Mouse (Mus musculus): Measurements from ENCODE around the gene 1700037C18Rik. TPM values are rescaled to one million over a fixed set of nuclear protein-coding genes. Genes with fewer than 3 reads are reported as not detected.
"Not testable (repeated sequence)": the region's sequence is repeated elsewhere in the genome, so short reads cannot be mapped to it uniquely, and the experiment has no call there.

The 1700037C18Rik gene
- polyA plus RNA-seq, 2 experiments = 1.4 to 2.4 TPM

- Histone ChIP-seq H3K4me1 (replicated peaks; ENCODE audit: control insufficient read depth in 2 of 2, insufficient read depth in 2 of 2, low read length in 1 of 2) (no peaks in the 10 kb centered on the region), H3K9me3 (ENCODE audit: control insufficient read depth, low read length) (no peaks in the 10 kb centered on the region), H3K4me3 (ENCODE audit: insufficient read depth in 1 of 2, low read depth in 2 of 2, low read length in 2 of 2) (no peak overlapping the region), H3K27me3 (ENCODE audit: control insufficient read depth, insufficient read depth, low read length) (no peaks in the 10 kb centered on the region), H3K9ac (replicated peaks) (no peak overlapping the region), H3K36me3 (replicated peaks; ENCODE audit: control insufficient read depth, insufficient read depth, low read depth) (no peaks in the 10 kb centered on the region; the same call in 1 of the 2 replicates), H3K27ac (no peak overlapping the region), H3K4me2 (ENCODE audit: low read depth) (no peak overlapping the region)
- TF ChIP-seq CTCF (IDR thresholded peaks at IDR 0.05; ENCODE audit: low read depth) (no peak), EP300 (IDR thresholded peaks at IDR 0.05; ENCODE audit: low read depth) (no peak)
- 39% methylated on average over 4 of the region's 4 CpGs for WGBS (ENCODE audit: insufficient replicate concordance)
- DNase-seq (ENCODE audit: low read depth in 3 of 3, low spot score in 3 of 3) = no peak
- no peak for ATAC-seq (ENCODE audit: insufficient read depth)
These were observed 49.2 kb downstream of the 1700037C18Rik start for GRCm38 (mm10) chr16:3859254-3859653.

GRCm38 (mm10) chr16:3855776-3856175 is 52.7 kb downstream of the 1700037C18Rik start:
- ATAC-seq (ENCODE audit: insufficient read depth) (no peak), DNase-seq (ENCODE audit: low read depth in 3 of 3, low spot score in 3 of 3) (no peak)
- TF ChIP-seq EP300 (IDR thresholded peaks at IDR 0.05; ENCODE audit: low read depth) = no peak
- no peak for TF ChIP-seq CTCF (IDR thresholded peaks at IDR 0.05; ENCODE audit: low read depth)
- Histone ChIP-seq H3K4me1 (replicated peaks; ENCODE audit: control insufficient read depth in 2 of 2, insufficient read depth in 2 of 2, low read length in 1 of 2) (no peaks in the 10 kb centered on the region), H3K4me2 (ENCODE audit: low read depth) (no peak overlapping the region), H3K9me3 (ENCODE audit: control insufficient read depth, low read length) (no peaks in the 10 kb centered on the region), H3K27ac (no peak overlapping the region), H3K4me3 (ENCODE audit: insufficient read depth in 1 of 2, low read depth in 2 of 2, low read length in 2 of 2) (no peak overlapping the region), H3K36me3 (replicated peaks; ENCODE audit: control insufficient read depth, insufficient read depth, low read depth) (no peaks in the 10 kb centered on the region), H3K9ac (replicated peaks) (no peak overlapping the region), H3K27me3 (ENCODE audit: control insufficient read depth, insufficient read depth, low read length) (no peaks in the 10 kb centered on the region)
- WGBS (ENCODE audit: insufficient replicate concordance) = 18% methylated on average over 1 of the region's 1 CpGs

- DNase-seq (ENCODE audit: low read depth in 3 of 3, low spot score in 3 of 3) (no peak), ATAC-seq (ENCODE audit: insufficient read depth) (no peak)
- Histone ChIP-seq H3K4me3 (ENCODE audit: insufficient read depth in 1 of 2, low read depth in 2 of 2, low read length in 2 of 2) (no peak overlapping the region), H3K9me3 (ENCODE audit: control insufficient read depth, low read length) (no peaks in the 10 kb centered on the region), H3K9ac (replicated peaks) (no peak overlapping the region), H3K27ac (no peak overlapping the region), H3K36me3 (replicated peaks; ENCODE audit: control insufficient read depth, insufficient read depth, low read depth) (no peaks in the 10 kb centered on the region), H3K4me1 (replicated peaks; ENCODE audit: control insufficient read depth in 2 of 2, insufficient read depth in 2 of 2, low read length in 1 of 2) (no peaks in the 10 kb centered on the region), H3K4me2 (ENCODE audit: low read depth) (no peak overlapping the region), H3K27me3 (ENCODE audit: control insufficient read depth, insufficient read depth, low read length) (no peaks in the 10 kb centered on the region)
- TF ChIP-seq EP300 (IDR thresholded peaks at IDR 0.05; ENCODE audit: low read depth) (no peak), CTCF (IDR thresholded peaks at IDR 0.05; ENCODE audit: low read depth) (no peak)
- WGBS (ENCODE audit: insufficient replicate concordance) = 67% methylated on average over 11 of the region's 11 CpGs
These were observed 53.9 kb downstream of the 1700037C18Rik start for GRCm38 (mm10) chr16:3854437-3855182.

GRCm38 (mm10) chr16:3852586-3852985 is 55.9 kb downstream of the 1700037C18Rik start:
- H3K4me3 ChIP-seq (ENCODE audit: insufficient read depth in 1 of 2, low read depth in 2 of 2, low read length in 2 of 2) = no peak overlapping the region
- no peaks in the 10 kb centered on the region for H3K9me3 ChIP-seq (ENCODE audit: control insufficient read depth, low read length)
- peaks cover 2 to 4% of the 10 kb centered on the region in 2 experiments; a peak in 3 of 4 replicates for H3K4me1 ChIP-seq (replicated peaks; ENCODE audit: control insufficient read depth in 2 of 2, insufficient read depth in 2 of 2, low read length in 1 of 2)
- H3K27me3 ChIP-seq (ENCODE audit: control insufficient read depth, insufficient read depth, low read length) = no peaks in the 10 kb centered on the region
- ATAC-seq (ENCODE audit: insufficient read depth) (no peak), DNase-seq (ENCODE audit: low read depth in 3 of 3, low spot score in 3 of 3) (no peak)
- H3K27ac ChIP-seq = no peak overlapping the region
- H3K9ac ChIP-seq (replicated peaks) = no peak overlapping the region
- no peak overlapping the region for H3K4me2 ChIP-seq (ENCODE audit: low read depth)
- WGBS (ENCODE audit: insufficient replicate concordance) = 70% methylated on average over 12 of the region's 12 CpGs
- H3K36me3 ChIP-seq (replicated peaks; ENCODE audit: control insufficient read depth, insufficient read depth, low read depth) = no peaks in the 10 kb centered on the region
- TF ChIP-seq EP300 (IDR thresholded peaks at IDR 0.05; ENCODE audit: low read depth) (no peak), CTCF (IDR thresholded peaks at IDR 0.05; ENCODE audit: low read depth) (no peak)

GRCm38 (mm10) chr16:3851301-3851700 is 57.2 kb downstream of the 1700037C18Rik start:
- H3K4me3 ChIP-seq (ENCODE audit: insufficient read depth in 1 of 2, low read depth in 2 of 2, low read length in 2 of 2); H3K36me3 ChIP-seq (replicated peaks; ENCODE audit: control insufficient read depth, insufficient read depth, low read depth); DNase-seq (ENCODE audit: low read depth in 3 of 3, low spot score in 3 of 3); H3K27me3 ChIP-seq (ENCODE audit: control insufficient read depth, insufficient read depth, low read length); H3K9me3 ChIP-seq (ENCODE audit: control insufficient read depth, low read length); ATAC-seq (ENCODE audit: insufficient read depth); H3K4me2 ChIP-seq (ENCODE audit: low read depth); H3K27ac ChIP-seq; H3K4me1 ChIP-seq (replicated peaks; ENCODE audit: control insufficient read depth in 2 of 2, insufficient read depth in 2 of 2, low read length in 1 of 2); H3K9ac ChIP-seq (replicated peaks): not testable (repeated sequence)
- WGBS (ENCODE audit: insufficient replicate concordance) = 81% methylated on average over 13 of the region's 13 CpGs

Data from liver, embryonic 14.5 days (tissue).